Mouse (Mus musculus): ENCODE results near the gene 7530416G11Rik. TPM values are rescaled to one million over a fixed set of nuclear protein-coding genes. Genes with fewer than 3 reads are reported as not detected.
A peak's percentile ranks its signal among the peaks of the same experiment; 100 is the strongest.

The 7530416G11Rik gene
- not detected for total RNA-seq (2021)
- long read RNA-seq, experiment 1 = 0 reads
- long read RNA-seq, experiment 2 = 0 reads

DNA sequence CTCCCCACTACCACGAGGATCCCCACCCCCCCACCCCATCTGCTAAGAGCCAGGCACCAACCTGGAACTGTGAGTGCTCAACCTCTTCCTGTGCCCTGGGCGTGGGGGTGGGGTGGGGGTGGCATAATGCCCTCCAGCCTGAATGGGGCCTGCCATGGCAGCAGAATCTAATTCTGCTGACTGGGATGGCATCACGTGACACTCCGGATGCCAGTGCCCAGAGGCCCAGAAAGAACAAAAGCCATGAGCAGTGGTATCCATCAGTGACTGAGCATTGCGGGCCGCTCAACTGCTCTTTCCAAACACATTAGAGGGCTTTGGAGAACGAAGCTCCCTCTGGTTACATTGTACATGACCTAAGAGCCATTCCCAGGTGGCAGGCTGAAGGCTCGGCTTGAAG lies at the start of gene 7530416G11Rik:
Gene 7530416G11Rik (minus strand): TSS at position 101 of the 400 bp plus-strand sequence.
- no peak for DNase-seq (ENCODE audit: low spot score in 2 of 2)

DNA sequence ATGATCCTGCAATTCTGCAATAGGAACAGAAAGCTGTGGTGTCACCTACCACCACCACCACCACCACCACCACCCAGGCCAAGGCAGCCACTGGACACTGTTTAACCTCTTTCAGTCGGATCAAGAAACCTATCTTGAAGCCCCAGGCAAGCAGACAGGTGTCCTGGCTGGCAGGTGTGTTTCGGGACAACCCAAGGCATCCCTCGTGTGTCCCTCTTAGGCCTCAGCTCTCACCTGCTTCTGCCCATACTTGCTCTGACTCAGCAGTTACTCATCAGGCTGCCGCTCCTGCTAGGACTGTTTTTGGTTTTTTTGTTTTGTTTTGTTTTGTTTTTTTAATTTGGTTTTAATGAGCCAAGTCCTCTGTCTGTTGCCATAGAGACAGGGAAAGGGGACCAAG lies 43.5 kb upstream of the 7530416G11Rik start:
- no peak for DNase-seq (ENCODE audit: low spot score in 2 of 2)

- no peak for DNase-seq (ENCODE audit: low spot score in 2 of 2)
Measured at GRCm38 (mm10) chr15:85545369-85545768, 42.3 kb upstream of the 7530416G11Rik start.

DNA sequence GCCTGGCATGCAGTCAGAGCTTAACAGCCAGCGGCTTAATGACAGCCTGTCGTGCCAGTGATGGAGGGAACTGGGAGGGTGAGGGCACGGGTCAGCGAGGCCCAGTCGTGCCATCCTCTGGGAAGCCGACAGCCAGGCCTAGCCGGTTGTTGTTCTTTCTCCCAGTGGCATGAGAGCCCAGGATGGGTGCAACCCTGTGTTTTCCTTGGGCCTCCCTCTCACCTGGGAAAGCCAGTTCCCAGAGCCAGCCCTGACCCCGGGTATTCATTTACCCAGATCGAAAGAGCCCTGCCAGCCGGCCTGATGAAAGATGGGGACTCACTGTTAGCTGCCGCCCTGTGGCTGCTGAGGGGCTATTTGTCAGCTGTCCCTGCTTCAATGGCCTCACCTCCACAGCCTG lies 35.1 kb upstream of the 7530416G11Rik start:
- DNase-seq (ENCODE audit: low spot score in 2 of 2) = no peak

DNA sequence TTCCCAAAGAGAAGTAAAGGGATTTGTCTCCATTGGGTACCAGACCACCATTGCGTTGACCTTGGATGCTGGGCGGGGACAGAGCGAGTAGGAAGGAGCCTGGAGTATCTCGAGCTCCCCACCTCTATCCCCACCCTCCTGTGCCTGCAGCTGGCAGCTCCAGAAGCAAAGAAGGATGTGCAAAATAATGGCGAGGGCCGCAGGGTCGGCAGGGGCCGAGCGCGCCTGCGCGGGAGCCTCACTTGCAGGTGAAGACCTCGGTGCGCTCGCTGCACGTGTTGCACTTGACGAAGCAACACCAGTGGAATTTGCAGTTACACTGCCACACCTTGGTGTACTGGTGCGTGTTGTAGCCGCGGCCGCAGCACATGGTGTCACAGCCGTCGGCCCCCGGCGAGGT lies 34.1 kb upstream of the 7530416G11Rik start:
- no peak for DNase-seq (ENCODE audit: low spot score in 2 of 2)

DNA sequence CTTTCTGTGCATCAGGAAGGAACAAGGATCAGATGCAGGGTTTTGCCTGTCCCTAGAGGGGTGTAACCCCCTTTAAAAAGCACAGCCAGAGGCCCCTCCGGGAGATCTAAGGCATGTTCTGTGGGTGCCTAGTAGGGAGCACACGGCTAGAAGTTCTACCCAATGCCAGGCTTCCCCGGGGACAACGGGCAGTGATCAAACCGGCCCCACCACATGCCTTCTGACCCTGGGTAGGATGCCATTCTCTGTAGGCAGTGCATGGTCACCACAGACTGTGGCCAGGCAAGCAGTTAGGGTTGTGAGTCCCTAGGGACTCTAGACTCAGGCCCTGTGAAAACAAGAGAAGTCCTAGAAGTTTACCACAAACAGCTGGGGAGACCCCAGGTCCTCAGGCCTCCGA lies 31.6 kb upstream of the 7530416G11Rik start:
- DNase-seq (ENCODE audit: low spot score in 2 of 2) = no peak

DNA sequence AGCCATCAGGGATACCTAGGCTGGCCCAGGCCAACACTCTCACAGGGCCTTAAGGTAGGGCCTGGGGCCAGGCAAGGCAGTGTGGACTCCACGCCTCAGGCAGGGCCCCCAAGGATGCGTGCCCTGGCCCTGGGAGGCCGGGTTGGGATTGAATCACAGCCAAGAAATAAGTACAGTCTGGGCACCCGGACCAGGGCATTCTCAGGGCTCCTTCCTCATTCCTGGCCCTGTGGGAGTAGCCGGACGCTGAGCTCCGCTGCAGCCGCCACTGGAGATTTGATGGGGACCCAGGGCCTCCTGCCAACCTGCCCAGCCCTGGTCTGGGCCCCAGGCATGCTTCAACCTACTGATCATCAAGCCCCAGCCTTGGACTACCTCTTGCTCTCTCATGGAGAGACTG lies 31.2 kb upstream of the 7530416G11Rik start:
- no peak for DNase-seq (ENCODE audit: low spot score in 2 of 2)

GRCm38 (mm10) chr15:85532063-85532462 lies 29.0 kb upstream of the 7530416G11Rik start:
- no peak for DNase-seq (ENCODE audit: low spot score in 2 of 2)

GRCm38 (mm10) chr15:85529911-85530310 lies 26.9 kb upstream of the 7530416G11Rik start:
- no peak for DNase-seq (ENCODE audit: low spot score in 2 of 2)

DNA sequence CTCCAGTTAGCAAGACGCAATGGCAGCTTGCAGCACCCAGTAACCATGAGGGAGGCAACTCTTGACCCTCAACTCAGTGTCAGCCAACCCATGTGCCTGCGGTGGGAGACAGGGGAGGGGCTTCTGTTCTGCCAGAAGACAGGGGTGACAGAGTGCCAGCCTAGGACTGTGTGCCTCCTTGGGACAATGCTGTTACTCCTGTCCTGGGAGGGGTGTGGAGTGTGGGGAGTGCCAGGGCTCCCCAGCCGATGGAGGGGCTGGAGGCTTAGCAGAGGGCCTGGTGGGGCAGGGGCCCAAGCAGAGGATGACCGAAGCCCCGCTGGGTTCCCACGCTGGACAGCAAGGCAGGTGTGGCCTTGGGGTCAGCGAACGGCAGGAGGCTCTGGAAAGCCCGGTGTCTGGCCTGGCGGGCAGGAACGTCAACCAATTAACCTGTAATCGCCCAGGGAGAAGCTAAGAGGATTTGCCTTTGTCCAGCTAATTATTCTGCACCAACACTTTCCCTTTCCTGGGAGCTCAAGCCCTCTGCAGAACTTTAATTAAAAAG lies 21.4 kb upstream of the 7530416G11Rik start:
- no peak for DNase-seq (ENCODE audit: low spot score in 2 of 2)

GRCm38 (mm10) chr15:85523173-85523991 lies 20.4 kb upstream of the 7530416G11Rik start:
- peak; percentile 22 to 34 for DNase-seq (ENCODE audit: low spot score in 2 of 2)

DNA sequence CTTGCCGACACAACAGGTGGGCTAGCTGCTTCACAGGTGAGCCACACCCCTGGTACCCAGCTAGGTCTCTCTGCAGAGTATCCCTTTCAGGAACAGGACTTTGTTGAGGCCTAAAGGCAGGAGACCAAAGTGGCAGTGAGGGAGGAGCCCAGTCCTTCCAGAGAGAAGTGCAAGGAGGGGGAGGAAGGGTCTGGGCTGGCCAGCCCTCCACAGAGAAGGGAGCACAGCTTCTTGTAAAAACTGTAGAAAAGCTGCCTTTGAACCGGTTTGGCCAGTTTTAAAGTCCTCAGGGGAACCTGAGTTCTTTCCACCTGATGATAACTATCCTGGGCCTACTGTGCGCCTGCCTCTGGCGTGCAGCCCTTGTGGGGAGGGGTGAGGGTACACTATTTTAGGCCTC lies 16.4 kb upstream of the 7530416G11Rik start:
- no peak for DNase-seq (ENCODE audit: low spot score in 2 of 2)

- DNase-seq (ENCODE audit: low spot score in 2 of 2) = no peak
Measured at GRCm38 (mm10) chr15:85507370-85508014, 4.5 kb upstream of the 7530416G11Rik start.

DNA sequence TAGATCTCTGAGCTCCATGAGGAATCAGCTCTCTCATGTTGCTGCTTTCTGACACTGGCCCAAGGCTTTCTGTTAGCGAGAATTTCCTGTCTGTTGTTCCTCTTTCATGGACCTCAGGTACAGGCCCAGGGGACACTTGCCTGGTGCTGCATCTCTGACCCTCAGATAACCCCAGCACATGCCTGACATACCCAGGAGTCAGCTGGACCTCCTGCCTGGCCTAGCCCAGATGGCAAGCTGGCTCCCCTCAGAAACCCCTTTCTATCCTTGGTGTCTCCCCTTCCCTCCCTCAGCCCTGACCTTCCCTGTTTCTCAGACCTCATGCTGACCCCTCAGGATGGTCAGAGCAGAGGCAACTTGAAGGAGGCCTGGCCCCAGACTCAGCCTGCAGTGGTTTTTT lies 3.7 kb upstream of the 7530416G11Rik start:
- no peak for DNase-seq (ENCODE audit: low spot score in 2 of 2)

- peak in 1 of 2 experiments; percentile 59 for DNase-seq (ENCODE audit: low spot score in 2 of 2)
Measured at GRCm38 (mm10) chr15:85505118-85505925, 2.3 kb upstream of the 7530416G11Rik start.

DNA sequence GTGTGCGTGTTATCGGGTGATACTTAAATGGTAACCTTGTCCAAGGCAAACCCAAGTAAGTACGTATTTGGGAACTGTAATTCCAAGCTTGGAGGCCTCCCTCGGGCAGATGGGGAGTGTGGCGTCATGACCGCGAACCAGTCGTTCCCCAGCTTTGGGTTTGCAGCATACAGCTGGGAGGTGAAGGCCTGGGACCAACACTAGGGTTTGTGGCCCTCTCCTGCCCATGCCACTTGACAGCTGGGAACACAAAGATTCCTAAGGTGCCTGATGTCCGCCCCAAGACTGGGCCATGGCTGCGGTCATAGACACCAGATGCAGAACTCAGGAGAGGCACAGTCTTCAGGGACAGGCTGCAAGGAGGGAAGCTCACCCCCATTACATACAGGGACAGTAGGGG lies 2.8 kb downstream of the 7530416G11Rik start:
- no peak for DNase-seq (ENCODE audit: low spot score in 2 of 2)

DNA sequence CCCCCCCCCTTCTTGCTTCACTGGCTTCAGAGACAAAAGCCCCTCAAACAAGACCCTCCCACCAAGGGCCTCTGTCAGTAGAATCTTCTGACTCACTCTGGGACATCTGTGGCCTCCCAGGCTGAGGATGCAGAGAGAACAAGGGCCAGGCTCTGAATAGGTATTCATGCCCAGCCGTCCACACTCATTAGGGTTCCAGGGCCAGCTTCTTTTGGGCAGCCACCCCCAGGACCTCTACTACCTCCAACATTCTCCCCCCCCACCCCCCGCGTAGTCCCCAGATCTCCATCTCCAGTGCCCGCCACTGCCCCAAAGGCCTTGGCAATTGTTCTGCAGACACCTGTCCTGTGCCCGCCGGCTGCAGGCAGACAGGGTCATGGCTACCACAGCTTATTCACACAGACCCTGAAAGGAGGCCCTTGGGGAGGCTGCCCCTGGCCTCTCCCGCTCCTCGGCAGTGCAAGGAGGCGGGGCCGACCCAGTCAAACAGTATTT lies 5.0 kb downstream of the 7530416G11Rik start:
- no peak for DNase-seq (ENCODE audit: low spot score in 2 of 2)

GRCm38 (mm10) chr15:85497548-85497947 lies 5.5 kb downstream of the 7530416G11Rik start:
- no peak for DNase-seq (ENCODE audit: low spot score in 2 of 2)

DNA sequence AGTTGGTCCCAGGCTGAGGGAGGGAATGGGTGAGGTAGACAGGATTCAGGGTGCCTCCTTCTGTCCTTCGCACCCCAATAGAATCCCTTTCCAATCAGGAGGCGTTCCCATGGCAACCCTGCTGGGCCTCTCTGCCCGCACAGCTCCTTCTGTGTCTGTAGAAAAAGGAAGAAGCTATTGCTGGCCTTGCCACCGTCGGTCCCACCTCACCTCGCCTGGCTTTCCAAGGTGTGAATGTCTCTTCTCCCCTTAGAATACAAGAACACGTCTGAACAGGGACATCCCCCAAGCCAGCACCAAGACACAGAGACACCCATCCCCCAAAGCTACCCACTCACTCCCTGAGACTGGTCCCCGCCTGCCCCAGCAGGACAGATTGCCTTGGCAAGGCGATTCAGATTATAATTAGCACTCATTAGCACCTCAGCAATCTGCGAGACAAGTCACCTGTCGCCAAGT lies 8.8 kb downstream of the 7530416G11Rik start:
- peak; percentile 67 to 75 for DNase-seq (ENCODE audit: low spot score in 2 of 2)

DNA sequence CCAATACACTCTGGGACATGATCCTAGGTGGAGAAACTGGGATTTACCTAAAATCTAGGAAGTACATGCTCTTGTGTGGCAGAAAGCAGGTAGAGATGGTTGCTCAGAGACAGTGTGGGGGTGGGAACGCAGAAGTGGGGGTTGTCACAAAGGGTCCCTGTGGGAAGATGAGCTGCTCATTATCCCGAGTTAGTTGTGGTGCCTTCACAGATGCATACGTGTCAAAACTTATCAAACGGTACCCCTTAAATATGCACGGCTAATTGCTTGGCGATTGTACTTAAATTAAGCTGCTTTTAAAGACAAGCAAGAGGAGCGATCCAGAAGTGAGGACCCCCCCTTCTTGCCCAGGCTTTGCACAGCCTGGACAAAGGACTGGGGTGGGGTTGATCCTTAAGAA lies 13.3 kb downstream of the 7530416G11Rik start:
- DNase-seq (ENCODE audit: low spot score in 2 of 2) = no peak

DNA sequence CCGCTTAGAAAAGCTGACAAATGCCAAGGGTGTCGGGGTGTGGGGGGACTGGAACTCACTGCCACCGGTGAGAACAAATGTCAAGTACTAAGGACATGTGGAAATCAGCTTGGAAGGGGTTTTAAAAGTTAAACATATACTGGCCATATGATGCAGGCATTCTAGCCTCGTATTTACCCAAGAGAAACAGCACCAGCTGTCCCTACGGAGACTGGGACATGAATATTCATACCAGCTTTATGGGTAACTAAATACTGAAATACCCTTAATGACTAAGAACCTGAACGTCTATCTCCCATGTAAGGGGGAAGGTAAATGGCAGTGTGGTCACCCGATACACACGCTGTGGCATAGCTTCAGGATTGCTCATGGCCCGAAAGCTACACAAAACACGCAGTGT lies 14.1 kb downstream of the 7530416G11Rik start:
- no peak for DNase-seq (ENCODE audit: low spot score in 2 of 2)

All from layer of hippocampus, postnatal 14 days (tissue).